Mouse (Mus musculus): ENCODE measurements around the gene Ccl7. TPM values are rescaled to one million over a fixed set of nuclear protein-coding genes. Genes with fewer than 3 reads are reported as not detected.

Ccl7 gene
- polyA plus RNA-seq, 1 experiment from 2014 or later, result 2.9 TPM

- DNase-seq (ENCODE audit: low spot score) (peak; percentile 87), ATAC-seq (replicated peaks; ENCODE audit: low FRiP score, low read depth) (no peak)
- Histone ChIP-seq H3K9me3 (replicated peaks; ENCODE audit: low read length) (no peaks in the 10 kb centered on the region), H3K27me3 (ENCODE audit: insufficient read depth, low read length) (no peaks in the 10 kb centered on the region), H3K4me1 (replicated peaks; ENCODE audit: insufficient read depth, low read length) (peaks cover 3% of the 10 kb centered on the region; the same call in 1 of the 2 replicates), H3K9ac (ENCODE audit: low read depth, low read length) (no peak overlapping the region), H3K27ac (0 out of 2 replicates have a peak overlapping the region, but pooled peaks have one; percentile 27), H3K36me3 (ENCODE audit: insufficient read depth, low read length) (no peaks in the 10 kb centered on the region), H3K4me2 (ENCODE audit: low read length) (no peak overlapping the region), H3K4me3 (replicated peaks; ENCODE audit: low read depth, low read length) (no peak overlapping the region)
- whole genome bisulfite sequencing, result 40% methylated on average over 8 of the region's 8 CpGs
- no peak for TF ChIP-seq CTCF (IDR thresholded peaks at IDR 0.05; ENCODE audit: low read depth)
Observed at GRCm38 (mm10) chr11:82032678-82033344, 12.7 kb upstream of the Ccl7 start.

- no peak overlapping the region for H3K4me3 ChIP-seq (replicated peaks; ENCODE audit: low read depth, low read length)
- H3K36me3 ChIP-seq (ENCODE audit: insufficient read depth, low read length), result no peaks in the 10 kb centered on the region
- no peak overlapping the region for H3K27ac ChIP-seq
- ATAC-seq (replicated peaks; ENCODE audit: low FRiP score, low read depth) (no peak), DNase-seq (ENCODE audit: low spot score) (no peak)
- no peaks in the 10 kb centered on the region for H3K27me3 ChIP-seq (ENCODE audit: insufficient read depth, low read length)
- peaks cover 3% of the 10 kb centered on the region; the same call in 1 of the 2 replicates for H3K4me1 ChIP-seq (replicated peaks; ENCODE audit: insufficient read depth, low read length)
- no peaks in the 10 kb centered on the region for H3K9me3 ChIP-seq (replicated peaks; ENCODE audit: low read length)
- H3K4me2 ChIP-seq (ENCODE audit: low read length), result no peak overlapping the region
- 82% methylated on average over 7 of the region's 7 CpGs for WGBS
- TF ChIP-seq CTCF (IDR thresholded peaks at IDR 0.05; ENCODE audit: low read depth), result no peak
- no peak overlapping the region for H3K9ac ChIP-seq (ENCODE audit: low read depth, low read length)
Observed at GRCm38 (mm10) chr11:82034446-82034845, 11.1 kb upstream of the Ccl7 start.

- H3K4me1 ChIP-seq (replicated peaks; ENCODE audit: insufficient read depth, low read length), result peaks cover 3% of the 10 kb centered on the region; the same call in 1 of the 2 replicates
- no peak within 1 kb of the TSS for H3K9ac ChIP-seq (ENCODE audit: low read depth, low read length)
- 36% methylated on average over 5 of the region's 5 CpGs for WGBS
- no peak within 1 kb of the TSS for H3K4me2 ChIP-seq (ENCODE audit: low read length)
- H3K9me3 ChIP-seq (replicated peaks; ENCODE audit: low read length), result no peaks in the 10 kb centered on the region
- no peaks in the 10 kb centered on the region for H3K27me3 ChIP-seq (ENCODE audit: insufficient read depth, low read length)
- no peak for TF ChIP-seq CTCF (IDR thresholded peaks at IDR 0.05; ENCODE audit: low read depth)
- H3K27ac ChIP-seq, result no peak within 1 kb of the TSS
- DNase-seq (ENCODE audit: low spot score), result no peak
- no peak for ATAC-seq (replicated peaks; ENCODE audit: low FRiP score, low read depth)
- H3K4me3 ChIP-seq (replicated peaks; ENCODE audit: low read depth, low read length), result no peak within 1 kb of the TSS
- H3K36me3 ChIP-seq (ENCODE audit: insufficient read depth, low read length), result no peaks in the 10 kb centered on the region
Observed at GRCm38 (mm10) chr11:82035356-82035755, 10.2 kb upstream of the Ccl7 start, which contains the start of gene Ccl2. Ccl2 (plus strand) TSS chr11:82035571.

DNA sequence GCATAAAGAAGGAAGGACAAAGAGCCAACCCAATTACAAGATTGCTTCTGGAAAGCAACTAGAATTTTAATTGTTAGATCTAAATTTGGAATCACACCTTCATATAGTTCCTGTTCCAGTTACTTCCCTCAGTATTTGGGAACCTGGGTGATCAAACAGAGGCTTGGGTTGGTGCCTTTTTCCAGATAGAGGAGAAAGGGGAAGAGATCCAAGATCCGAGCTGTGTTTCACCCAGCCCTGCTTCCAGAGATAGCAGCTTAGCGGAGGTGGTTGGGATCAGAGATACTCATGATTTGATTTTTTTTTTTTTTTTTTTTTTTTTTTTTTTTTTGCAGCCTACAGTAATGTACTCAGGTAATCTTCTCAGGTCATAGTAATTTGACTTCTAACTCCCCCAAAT, 9.7 kb upstream of the Ccl7 start:
- H3K36me3 ChIP-seq (ENCODE audit: insufficient read depth, low read length), result no peaks in the 10 kb centered on the region
- DNase-seq (ENCODE audit: low spot score) (no peak), ATAC-seq (replicated peaks; ENCODE audit: low FRiP score, low read depth) (no peak)
- H3K27ac ChIP-seq, result no peak overlapping the region
- no peak overlapping the region for H3K4me3 ChIP-seq (replicated peaks; ENCODE audit: low read depth, low read length)
- H3K9me3 ChIP-seq (replicated peaks; ENCODE audit: low read length), result no peaks in the 10 kb centered on the region
- no peak overlapping the region for H3K9ac ChIP-seq (ENCODE audit: low read depth, low read length)
- no peak overlapping the region for H3K4me2 ChIP-seq (ENCODE audit: low read length)
- TF ChIP-seq CTCF (IDR thresholded peaks at IDR 0.05; ENCODE audit: low read depth), result no peak
- H3K27me3 ChIP-seq (ENCODE audit: insufficient read depth, low read length), result no peaks in the 10 kb centered on the region
- H3K4me1 ChIP-seq (replicated peaks; ENCODE audit: insufficient read depth, low read length), result peaks cover 3% of the 10 kb centered on the region; the same call in 1 of the 2 replicates
- 78% methylated on average over 2 of the region's 2 CpGs for WGBS

DNA sequence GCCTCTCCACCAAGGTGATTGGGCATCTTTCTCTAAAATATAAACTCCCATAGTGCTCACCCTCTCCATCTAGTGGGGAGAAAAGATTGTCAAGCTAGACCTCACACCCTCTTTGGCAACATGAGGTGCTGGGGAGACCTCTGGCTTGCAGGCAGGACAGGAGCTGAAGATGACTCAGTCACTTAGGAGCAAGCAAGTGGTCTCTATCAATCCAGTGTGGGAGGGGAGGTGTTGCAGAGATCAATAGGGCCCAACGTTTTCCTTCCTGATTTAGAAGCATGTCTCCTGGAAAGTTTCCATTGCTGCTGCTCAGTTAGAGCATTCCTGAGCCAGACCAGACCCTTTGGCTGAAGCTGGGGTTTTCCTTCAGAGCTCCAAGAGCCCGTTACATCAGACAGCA, 7.0 kb upstream of the Ccl7 start, which contains the start of gene Gm17268:
Gene Gm17268 (minus strand): TSS at position 28 of the 400 bp plus-strand sequence.
- no peaks in the 10 kb centered on the region for H3K4me1 ChIP-seq (replicated peaks; ENCODE audit: insufficient read depth, low read length)
- peak; percentile 47; the same call in 1 of the 2 replicates for TF ChIP-seq CTCF (IDR thresholded peaks at IDR 0.05; ENCODE audit: low read depth)
- no peak within 1 kb of the TSS for H3K4me3 ChIP-seq (replicated peaks; ENCODE audit: low read depth, low read length)
- ATAC-seq (replicated peaks; ENCODE audit: low FRiP score, low read depth) (no peak), DNase-seq (ENCODE audit: low spot score) (peak; percentile 51)
- no peak within 1 kb of the TSS for H3K4me2 ChIP-seq (ENCODE audit: low read length)
- no peak within 1 kb of the TSS for H3K27ac ChIP-seq
- 19% methylated on average over 2 of the region's 2 CpGs for WGBS
- no peaks in the 10 kb centered on the region for H3K36me3 ChIP-seq (ENCODE audit: insufficient read depth, low read length)
- H3K27me3 ChIP-seq (ENCODE audit: insufficient read depth, low read length), result no peaks in the 10 kb centered on the region
- H3K9ac ChIP-seq (ENCODE audit: low read depth, low read length), result no peak within 1 kb of the TSS
- no peaks in the 10 kb centered on the region for H3K9me3 ChIP-seq (replicated peaks; ENCODE audit: low read length)

DNA sequence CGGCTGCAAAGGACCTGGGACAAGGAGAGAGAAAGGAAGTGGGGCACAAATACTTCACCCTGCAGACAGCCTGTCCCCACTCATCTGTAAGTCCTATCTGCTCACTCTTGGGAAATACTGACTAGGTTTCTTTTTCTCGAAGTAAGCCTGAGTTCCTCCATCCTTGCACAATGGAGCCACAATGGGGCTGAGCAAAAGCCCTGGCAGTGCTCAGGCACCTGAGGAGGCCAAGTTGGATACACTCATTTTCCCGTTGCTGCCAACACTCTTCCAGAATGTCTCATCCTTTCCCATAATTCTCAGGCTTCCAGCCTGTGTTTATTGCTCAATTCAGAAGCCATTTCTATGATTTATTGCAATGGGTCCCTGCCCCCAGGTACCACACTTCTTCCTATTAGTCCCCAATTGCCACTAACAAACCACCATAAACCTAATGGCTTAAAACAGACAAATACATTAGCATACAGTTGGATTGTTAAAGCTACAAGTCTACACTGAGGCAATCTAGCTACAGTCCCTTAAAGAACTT, 6.3 kb upstream of the Ccl7 start:
- Histone ChIP-seq H3K9me3 (replicated peaks; ENCODE audit: low read length) (no peaks in the 10 kb centered on the region), H3K27ac (no peak overlapping the region), H3K4me2 (ENCODE audit: low read length) (no peak overlapping the region), H3K4me1 (replicated peaks; ENCODE audit: insufficient read depth, low read length) (no peaks in the 10 kb centered on the region), H3K4me3 (replicated peaks; ENCODE audit: low read depth, low read length) (no peak overlapping the region), H3K9ac (ENCODE audit: low read depth, low read length) (no peak overlapping the region), H3K36me3 (ENCODE audit: insufficient read depth, low read length) (no peaks in the 10 kb centered on the region), H3K27me3 (ENCODE audit: insufficient read depth, low read length) (no peaks in the 10 kb centered on the region)
- 42% methylated on average over 3 of the region's 3 CpGs for WGBS
- no peak for TF ChIP-seq CTCF (IDR thresholded peaks at IDR 0.05; ENCODE audit: low read depth)
- ATAC-seq (replicated peaks; ENCODE audit: low FRiP score, low read depth) (no peak), DNase-seq (ENCODE audit: low spot score) (no peak)

Measured in kidney, postnatal 0 days (tissue).